Mouse (Mus musculus) spleen, adult 2 months (tissue): ENCODE data around the gene Xrcc6.

Experiments used
- CTCF ChIP-seq: fragments of 200-500 bp; IDR thresholded peaks from 2 replicates; pipeline ENCODE4 v1.5.1; 2011; ENCODE audit warnings: mild to moderate bottlenecking, inconsistent platforms; ENCODE audit not compliant: insufficient read depth, insufficient read length, insufficient replicate concordance; ENCODE audit errors: extremely low read depth
- POLR2A ChIP-seq: fragments of 200-500 bp; IDR thresholded peaks from 2 replicates; pipeline ENCODE4 v1.6.1; 2011; ENCODE audit warnings: low read depth, low read length, inconsistent platforms

- TF ChIP-seq CTCF (no peak), POLR2A (no peak)
Measured at GRCm38 (mm10) chr15:81957598-81957997, 30.0 kb upstream of the Xrcc6 start.
